Mouse (Mus musculus): ENCODE measurements around the gene Brpf3.

- no peak for TF ChIP-seq CTCF (IDR thresholded peaks at IDR 0.05; ENCODE audit: low read depth)
- no peak for TF ChIP-seq EP300 (IDR thresholded peaks at IDR 0.05; ENCODE audit: low read depth)
These were observed 83.1 kb downstream of the Brpf3 start for GRCm38 (mm10) chr17:28883941-28884516.

Measured in liver, embryonic 14.5 days (tissue).